Mouse (Mus musculus) T-helper 17 cell (primary cell): ENCODE data around the gene Atp5b.
"Not testable (repeated sequence)": the region's sequence is repeated elsewhere in the genome, so short reads cannot be mapped to it uniquely, and the experiment has no call there.

ENCODE experiments used
- in situ Hi-C, 2 experiments: fragments of 300-600 bp; cut with MboI, MseI; formaldehyde crosslinking; loops; 1 replicate in 1 of 2; 2 replicates in 1 of 2; pipeline ENCODE4 v1.15.1; 2025; ENCODE audit warnings: high pct_unique_total_duplicates in 2 of 2

Gene Atp5b

DNA sequence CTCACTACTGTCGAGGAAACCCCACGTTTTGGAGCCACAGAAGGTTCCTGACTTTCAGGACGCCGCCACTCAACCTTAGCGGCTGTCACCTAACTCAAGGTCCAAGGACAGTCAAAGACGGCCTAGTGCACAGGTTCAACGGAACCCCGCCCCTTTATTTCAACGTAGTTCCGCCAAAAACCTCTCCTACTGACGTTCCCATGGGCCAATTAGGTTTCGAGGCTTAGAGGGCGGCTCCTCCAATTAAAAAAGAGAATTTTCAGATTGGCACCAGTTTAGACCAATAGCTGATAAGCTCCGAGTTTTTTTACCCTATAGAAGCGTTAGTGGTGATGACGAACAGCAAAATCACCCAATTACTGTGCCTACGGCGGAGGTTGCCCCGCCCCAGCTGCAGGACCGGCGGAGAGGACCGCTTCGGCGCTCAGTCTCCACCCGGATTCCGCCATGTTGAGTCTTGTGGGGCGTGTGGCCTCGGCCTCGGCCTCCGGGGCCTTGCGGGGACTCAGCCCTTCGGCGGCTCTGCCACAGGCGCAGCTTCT, at the start of gene Atp5b:
Gene Atp5b (plus strand): TSS at position 394 of the 542 bp plus-strand sequence.
- in situ Hi-C loops: no loop called here

DNA sequence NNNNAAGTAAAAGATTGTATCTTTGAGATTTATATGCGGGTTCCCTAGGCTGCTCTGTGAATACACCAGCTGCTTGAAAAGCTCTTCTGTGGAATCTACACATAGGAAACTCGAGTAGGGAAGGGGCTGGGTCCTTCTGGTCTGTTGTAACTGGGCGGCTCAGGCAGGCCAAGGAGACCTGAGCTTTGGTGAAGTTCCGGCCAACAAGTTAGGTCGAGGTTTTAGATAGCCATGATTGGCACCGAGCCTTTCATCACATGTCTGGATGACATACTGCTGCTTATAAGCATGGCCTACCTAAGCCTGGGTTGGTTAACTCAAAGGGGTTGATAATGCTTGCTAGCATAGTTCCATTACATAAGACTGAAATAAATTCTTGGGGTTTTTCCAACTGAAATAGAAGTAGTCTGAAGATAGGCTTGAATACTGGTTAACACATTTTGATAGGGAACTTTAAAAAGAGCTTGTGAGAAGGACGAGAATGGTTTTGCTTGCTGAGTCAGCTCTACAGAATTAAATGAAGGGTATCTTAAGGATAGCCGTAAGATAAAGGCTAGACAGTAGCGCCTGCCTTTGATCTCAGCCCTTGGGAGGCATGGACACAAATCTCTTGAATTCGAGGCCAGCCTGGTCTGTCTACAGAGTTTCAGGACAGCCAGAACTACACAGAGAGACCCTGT, 46.2 kb upstream of the Atp5b start:
- in situ Hi-C loops: no loop called here

DNA sequence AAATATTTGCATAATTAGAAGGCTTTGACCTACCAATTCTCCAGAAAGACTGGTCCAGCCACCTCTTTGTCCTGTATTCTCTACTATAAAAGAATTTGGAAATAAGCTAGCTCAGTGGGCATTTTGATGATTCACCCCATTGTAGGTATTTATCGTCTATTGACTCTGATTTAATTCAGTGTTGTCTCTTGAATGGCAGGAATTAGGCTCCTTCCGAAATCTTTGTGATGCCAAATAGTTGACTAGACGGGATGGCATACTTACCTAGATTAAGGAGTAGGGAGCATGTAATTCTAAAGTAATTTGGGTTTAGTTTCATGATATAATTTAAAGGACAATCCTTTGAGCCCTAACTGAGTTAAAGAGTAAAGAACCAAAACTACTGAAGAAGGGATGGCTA, 45.2 kb upstream of the Atp5b start:
- in situ Hi-C loops: no loop called here

DNA sequence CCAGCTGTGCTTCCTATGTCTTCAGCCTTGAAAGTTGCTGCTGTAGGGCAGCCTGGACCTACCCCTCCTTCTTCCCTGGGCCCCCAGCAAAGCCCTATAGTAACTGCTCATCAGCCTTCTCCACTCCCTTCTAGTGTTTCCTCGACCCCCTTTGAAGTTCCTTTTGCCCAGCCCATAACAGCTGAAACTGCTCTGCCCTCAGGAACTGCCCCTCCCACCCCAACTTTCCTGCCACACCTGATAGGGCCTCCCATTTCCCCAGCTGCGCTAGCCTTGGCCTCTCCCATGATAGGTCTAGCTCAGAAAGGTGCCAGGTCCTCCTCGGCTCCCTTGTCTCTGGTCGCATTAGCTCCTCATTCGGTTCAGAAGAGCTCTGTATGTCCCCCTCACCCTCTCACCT, 43.9 kb upstream of the Atp5b start:
- in situ Hi-C loops: no loop called here

DNA sequence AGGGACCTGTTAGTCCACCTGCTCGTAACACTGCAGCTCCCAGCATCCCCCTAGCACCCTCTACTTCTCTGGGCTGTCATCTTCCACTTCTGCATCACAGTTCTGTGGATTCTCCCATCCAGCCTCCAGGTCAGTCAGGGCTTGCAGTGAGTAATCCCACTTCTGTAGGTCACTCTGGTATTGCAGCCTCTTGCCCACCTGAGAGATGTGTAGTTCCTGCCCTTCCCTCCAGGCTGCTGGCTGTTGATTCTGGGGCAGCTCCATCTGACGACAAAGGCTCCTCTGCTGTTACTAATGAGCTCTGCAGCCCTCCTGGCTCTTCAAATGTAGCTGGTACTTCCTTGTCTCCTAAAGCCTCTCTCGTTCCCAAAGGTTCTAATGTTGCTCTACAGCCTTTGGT, 43.2 kb upstream of the Atp5b start:
- in situ Hi-C loops: no loop called here

DNA sequence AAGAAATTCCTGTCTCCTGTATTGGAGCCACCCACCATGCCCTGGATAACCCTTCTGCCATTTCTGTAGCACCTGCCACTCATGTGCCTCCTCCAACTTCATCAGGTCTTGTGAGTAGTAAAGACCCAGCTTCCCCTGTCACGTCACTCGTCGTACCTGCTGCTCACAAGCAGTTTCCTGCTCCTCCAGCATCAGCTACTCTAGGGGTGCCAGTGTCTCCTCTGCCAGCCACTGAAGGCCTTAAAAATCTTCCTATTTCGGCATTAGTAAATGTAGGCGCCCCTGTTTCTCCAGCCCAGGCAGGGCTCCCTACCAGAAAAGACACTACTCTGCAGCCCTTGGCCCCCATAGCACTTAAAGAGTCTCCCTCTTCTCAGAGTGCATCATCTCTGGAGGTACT, 42.8 kb upstream of the Atp5b start:
- in situ Hi-C loops: no loop called here

DNA sequence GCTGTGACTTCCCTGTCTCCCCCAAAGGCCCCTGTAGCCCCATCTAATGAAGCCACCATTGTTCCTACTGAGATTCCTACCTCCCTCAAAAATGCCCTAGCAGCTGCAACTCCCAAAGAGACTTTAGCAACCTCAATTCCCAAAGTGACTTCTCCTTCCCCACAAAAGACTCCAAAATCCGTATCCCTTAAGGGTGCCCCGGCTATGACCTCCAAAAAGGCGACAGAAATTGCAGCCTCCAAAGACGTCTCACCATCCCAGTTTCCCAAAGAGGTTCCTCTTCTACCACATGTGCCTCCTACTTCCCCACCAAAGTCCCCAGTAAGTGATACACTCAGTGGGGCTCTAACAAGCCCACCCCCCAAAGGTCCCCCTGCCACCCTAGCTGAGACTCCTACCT, 41.4 kb upstream of the Atp5b start:
- in situ Hi-C loops: no loop called here

DNA sequence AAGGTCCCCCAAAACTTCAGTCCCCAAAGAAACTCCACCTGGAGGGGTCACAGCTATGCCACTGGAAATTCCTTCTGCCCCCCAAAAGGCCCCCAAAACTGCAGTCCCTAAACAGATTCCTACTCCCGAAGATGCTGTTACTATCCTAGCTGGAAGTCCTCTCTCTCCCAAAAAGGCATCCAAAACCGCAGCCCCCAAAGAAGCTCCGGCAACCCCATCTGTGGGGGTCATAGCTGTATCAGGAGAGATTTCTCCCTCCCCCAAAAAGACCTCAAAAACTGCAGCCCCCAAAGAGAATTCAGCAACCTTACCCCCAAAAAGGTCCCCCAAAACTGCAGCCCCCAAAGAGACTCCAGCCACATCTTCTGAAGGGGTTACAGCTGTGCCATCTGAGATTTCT, 40.6 kb upstream of the Atp5b start:
- in situ Hi-C loops: no loop called here

DNA sequence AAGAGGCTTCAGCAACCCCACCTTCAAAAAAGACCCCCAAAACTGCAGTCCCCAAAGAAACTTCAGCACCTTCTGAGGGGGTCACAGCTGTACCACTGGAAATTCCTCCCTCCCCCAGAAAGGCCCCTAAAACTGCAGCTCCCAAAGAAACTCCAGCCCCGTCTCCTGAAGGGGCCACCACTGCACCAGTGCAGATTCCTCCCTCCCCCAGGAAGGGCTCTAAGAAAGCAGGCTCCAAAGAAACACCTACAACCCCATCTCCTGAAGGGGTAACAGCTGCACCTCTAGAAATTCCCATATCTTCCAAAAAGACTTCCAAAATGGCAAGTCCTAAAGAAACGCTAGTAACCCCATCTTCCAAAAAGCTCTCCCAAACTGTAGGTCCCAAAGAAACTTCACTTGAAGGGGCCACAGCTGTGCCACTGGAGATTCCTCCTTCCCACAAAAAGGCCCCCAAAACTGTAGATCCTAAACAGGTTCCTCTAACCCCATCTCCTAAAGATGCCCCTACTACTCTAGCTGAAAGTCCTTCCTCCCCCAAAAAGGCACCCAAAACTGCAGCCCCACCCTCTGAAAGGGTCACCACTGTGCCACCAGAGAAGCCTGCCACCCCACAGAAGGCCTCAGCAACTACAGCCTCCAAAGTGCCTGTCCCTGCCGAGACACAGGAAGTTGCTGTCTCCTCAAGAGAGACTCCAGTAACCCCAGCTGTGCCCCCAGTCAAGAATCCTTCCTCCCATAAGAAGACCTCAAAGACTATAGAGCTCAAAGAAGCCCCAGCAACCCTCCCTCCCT, 39.8 kb upstream of the Atp5b start:
- in situ Hi-C loops: no loop called here

DNA sequence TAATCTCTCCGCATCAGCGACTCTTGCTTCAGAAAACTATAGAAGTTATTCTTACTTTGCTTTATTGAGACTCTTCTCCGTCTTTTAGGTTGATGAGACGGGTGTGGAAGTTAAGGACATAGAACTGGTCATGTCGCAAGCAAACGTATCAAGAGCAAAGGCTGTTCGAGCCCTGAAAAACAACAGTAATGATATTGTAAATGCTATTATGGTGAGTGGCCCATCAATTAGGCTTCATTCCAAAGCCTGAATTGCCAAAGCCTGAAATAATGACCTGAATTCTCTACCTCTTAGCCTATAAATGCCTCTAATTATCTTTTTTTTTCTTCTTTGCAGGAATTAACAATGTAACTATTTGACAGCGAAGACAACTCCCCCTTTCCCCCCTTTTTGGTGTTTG, 34.9 kb upstream of the Atp5b start:
- in situ Hi-C loops: no loop called here

DNA sequence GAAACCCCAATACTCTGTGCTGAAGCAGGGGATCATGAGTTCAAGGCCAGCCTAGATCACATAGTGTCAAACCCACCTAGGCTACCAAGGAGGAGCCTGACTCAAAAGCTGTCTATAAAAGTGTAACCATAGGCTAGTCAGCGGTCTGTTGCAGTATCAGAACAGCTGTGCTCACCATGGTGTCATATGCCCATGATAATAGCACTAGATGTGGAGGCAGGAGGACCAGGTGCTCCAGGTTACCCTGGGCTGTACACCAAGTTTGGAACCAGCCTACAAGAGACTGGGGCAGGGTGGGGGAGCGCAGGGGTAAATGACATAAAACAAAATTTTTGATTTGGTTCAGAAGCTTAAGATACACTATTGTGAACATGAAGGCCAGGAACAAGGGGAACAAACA, 33.3 kb upstream of the Atp5b start:
- in situ Hi-C loops: no loop called here

DNA sequence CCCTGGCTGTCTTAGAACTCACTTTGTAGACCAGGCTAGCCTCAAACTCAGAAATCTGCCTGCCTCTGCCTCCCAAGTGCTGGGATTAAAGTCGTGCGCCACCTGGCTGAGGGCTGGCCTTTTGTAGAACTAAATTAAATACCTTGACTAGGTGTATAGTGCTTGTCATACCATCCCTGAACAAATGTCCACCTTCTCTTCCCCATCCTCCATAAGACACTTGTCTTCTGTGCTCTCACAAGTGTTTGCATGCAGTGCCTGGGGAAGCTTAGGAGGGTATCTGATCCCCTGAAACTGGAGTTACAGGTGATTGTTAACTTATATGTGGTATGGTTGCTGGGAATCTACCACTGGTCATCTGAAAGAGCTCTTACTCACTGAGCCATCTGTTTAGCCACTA, 32.7 kb upstream of the Atp5b start:
- in situ Hi-C loops: no loop called here

DNA sequence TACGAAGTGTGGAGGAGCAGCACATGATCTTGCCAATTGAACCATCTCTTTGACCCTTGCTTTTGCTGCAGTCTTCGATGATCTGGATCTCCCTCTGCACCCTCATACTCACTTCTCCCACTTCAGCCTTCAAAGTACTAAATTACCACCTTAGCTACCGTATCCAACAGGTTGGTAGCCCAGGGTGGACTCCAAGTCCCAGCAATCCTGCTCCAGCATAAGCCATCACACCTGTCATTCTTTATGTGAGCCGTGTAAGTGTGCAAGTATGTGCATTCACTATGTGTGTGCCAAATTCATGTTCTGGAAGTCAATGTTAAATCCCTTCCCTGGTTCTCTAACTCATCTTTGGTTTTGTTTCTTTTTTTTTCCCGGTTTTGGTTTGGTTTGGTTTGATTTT, 31.5 kb upstream of the Atp5b start:
- in situ Hi-C loops: no loop called here

DNA sequence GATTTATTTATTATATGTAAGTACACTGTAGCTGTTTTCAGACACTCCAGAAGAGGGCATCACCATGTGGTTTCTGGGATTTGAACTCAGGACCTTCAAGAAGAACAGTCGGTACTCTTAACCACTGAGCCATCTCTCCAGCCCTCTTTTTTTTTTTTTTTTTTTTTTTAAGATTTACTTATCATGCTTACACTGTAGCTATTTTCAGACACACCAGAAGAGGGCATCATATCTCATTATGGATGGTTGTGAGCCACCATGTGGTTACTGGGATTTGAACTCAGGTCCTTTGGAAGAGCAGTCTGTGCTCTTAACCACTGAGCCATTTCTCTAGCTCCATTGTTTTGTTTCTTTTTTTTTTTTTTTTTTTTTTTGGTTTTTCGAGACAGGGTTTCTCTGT, 30.9 kb upstream of the Atp5b start:
- in situ Hi-C loops: not testable (repeated sequence)

DNA sequence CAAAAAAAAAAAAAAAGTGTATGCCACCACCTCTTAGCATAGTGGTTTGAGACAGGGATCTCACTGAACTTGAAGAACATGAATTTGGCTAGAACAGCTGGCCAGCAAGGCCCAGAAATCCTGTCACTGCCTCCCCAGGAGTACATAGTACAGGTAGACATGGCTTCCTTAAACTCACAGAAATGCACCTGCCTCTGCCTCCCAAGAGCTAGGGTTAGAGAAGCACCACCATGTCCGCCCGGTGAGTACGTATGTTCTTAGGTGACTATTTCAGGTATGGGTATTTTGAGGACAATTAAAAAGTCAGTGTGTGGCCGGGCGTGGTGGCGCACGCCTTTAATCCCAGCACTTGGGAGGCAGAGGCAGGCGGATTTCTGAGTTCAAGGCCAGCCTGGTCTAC, 30.1 kb upstream of the Atp5b start:
- in situ Hi-C loops: no loop called here

DNA sequence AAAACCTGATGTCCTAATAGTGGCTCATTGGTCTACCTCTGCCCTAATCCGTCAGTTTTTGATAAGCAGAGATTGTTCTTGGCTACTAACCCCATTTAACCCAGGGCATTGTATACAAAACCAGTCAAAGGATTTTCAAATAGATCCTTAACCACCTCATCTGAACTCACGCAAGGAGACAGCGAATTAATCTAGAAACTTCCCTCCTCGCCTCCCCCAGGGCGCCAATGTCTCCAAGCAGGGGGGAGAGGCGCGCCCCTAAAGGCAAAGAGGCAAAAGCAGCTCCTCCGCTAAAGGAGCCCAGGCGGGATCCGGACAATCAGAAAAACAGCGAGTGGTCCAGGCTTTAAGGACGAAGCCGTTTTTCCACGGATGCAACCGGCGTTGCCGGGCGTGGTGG, 24.9 kb upstream of the Atp5b start:
- in situ Hi-C loops: no loop called here

DNA sequence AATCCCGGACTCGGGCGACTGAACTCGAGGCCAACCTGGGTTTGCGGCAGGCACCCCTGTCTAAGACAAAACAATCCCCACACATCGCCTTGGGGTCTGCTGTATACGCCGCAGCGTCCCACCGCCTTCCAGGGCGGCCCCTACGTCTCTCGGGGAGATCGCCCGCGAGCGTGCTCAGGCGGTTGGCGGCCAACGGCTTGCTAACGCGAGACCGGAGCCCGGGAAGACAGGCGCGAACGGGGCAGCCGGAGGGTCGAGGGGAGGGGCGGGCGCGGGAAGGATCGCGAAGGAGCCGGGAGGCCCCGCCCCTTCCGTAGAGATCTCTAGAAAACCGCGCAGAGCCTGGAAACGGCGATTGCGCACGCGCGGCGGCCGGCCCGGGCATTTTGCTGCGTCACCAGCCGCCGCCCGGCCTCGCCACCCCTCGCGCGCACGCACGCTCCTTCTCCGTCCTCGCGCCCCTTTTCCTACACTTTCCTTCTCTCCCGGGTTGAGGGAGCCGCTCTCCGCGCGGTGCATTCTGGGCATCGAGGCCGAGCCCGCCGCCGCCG, 24.4 kb upstream of the Atp5b start, which contains the start of gene Ptges3:
Gene Ptges3 (plus strand): TSS at position 354 of the 551 bp plus-strand sequence.
- in situ Hi-C loops: no loop called here

DNA sequence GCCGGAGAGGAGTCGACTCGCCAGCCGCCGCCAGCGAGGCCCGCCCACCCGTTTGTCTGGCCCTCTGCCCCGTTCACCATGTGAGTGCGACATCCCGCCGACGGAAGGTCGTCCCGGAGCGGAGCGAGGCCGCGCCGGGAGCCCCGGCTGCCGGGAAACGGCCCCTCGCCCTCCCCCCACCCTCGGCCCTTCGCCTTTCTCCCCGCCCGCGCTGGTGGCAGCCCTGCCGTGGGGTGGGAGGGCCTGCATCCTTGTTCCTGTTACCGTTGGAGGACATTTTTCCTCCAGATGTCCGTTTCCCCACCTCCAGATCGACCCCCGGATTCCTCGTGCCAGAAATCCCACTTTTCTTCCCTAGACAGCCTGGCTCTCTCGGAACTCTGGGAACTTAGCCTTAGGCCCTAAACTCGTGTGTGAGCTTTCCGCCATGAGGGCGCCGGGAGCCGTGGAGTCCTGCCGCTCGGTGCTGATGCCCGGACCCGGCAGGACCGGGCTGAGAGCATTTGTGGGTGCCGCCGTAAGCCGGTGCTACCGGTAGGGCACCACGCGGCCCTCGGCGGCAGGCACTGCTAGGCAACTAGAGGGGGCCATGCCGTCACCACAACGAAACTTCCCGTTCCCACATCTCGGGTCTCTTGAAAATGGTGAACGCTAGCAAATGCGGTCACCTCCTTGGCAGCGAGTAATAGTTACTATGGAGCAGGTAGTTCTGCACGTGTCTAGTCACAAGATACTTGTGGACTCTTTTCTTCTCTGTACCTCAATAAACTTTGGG, 23.7 kb upstream of the Atp5b start:
- in situ Hi-C loops: no loop called here

DNA sequence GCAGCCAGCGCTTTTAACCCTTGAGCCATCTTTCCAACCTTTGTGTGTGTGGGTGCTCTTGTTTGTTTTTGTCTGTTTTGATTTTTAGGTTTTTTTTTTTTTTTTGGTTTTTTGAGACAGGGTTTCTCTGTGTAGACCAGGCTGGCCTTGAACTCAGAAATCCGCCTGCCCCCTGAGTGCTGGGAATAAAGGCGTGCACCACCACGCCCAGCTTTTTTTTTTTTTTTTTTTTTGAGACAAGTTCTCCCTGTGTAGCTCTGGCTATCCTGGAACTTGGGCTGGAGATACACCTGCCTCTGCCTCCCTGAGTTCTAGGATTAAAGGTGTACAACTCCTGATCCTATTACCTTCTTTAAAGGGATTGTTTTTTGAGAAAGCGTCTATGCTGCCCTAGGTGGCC, 22.0 kb upstream of the Atp5b start:
- in situ Hi-C loops: no loop called here

DNA sequence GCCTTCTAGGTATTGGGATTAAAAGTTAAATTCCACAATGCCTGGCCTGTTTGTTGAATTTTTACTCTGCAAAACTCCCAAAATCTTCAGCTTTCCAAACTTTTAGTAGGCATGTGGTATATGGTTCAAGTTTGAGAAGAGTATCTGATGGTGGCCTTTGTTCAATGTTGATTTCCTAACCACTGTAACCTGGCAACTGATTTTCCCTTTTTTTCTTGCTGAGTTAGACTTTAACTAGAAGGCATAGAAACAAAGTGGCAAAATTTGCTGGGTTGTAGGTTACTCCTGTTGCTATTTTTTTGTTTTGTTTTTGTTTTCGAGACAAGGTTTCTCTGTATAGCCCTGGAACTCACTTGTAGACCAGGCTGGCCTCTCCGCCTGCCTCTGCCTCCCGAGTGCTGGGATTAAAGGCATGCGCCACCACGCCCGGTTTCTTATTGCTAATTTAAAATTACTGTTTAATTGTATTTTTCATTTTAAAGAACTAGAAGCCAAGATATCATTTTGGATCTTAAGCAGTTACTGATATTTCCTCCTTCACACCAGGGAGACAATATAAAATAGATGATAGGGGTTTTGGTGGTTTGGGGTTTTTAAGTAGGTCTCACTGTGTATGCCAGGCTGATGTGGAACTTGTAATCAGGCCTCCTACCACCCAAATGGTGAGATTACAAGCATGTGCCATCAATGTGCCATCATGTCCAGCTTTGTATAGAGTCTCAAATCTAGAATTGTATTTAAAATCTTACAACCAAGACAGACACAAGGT, 20.7 kb upstream of the Atp5b start:
- in situ Hi-C loops: no loop called here

DNA sequence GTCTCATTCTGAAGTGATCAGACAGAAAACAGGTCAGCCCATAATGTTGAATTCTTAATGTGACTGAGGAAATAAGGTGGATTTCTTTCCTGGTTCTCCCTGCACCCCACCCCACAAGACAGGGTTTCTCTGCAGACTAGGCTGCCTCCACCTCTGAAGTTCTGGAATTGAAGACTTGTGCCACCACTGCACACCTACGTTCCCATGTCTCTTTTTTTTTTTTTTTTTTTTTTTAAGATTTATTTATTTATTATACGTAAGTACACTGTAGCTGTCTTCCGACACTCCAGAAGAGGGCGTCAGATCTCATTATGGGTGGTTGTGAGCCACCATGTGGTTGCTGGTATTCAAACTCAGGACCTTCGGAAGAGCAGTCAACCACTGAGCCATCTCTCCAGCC, 17.0 kb upstream of the Atp5b start:
- in situ Hi-C loops: no loop called here
